Mouse (Mus musculus) hindbrain, embryonic 10.5 days (tissue): ENCODE measurements around the gene Chst4. TPM values are rescaled to one million over a fixed set of nuclear protein-coding genes. Genes with fewer than 3 reads are reported as not detected.

Experiments used
- DNase-seq: peaks from one replicate; pipeline ENCODE4 v3.0.0-alpha.2; 2017; ENCODE audit warnings: low spot score
- H3K27ac ChIP-seq: fragments of 300-500 bp; sonication (generic); 2 replicates; pipeline ENCODE4 v1.5.1; 2016; ENCODE audit warnings: mild to moderate bottlenecking, moderate library complexity
- H3K27me3 ChIP-seq: fragments of 300-500 bp; sonication (generic); 2 replicates; pipeline ENCODE4 v1.6.1; 2016; ENCODE audit warnings: mild to moderate bottlenecking; ENCODE audit not compliant: poor library complexity, insufficient read depth, severe bottlenecking
- H3K36me3 ChIP-seq: fragments of 300-500 bp; sonication (generic); 2 replicates; pipeline ENCODE4 v1.6.1; 2016; ENCODE audit warnings: mild to moderate bottlenecking, moderate library complexity
- H3K4me1 ChIP-seq: fragments of 300-500 bp; sonication (generic); replicated peaks from 2 replicates; pipeline ENCODE4 v1.6.1; 2016; ENCODE audit warnings: mild to moderate bottlenecking
- H3K4me3 ChIP-seq: fragments of 300-500 bp; sonication (generic); 2 replicates; pipeline ENCODE4 v1.5.1; 2016; ENCODE audit warnings: mild to moderate bottlenecking, moderate library complexity
- H3K9me3 ChIP-seq: fragments of 300-500 bp; sonication (generic); 2 replicates; pipeline ENCODE4 v1.6.1; 2016; ENCODE audit warnings: mild to moderate bottlenecking, moderate library complexity
- WGBS: fragments of 180-500 bp; shearing (Covaris S2); methylation state at CpG from one replicate; pipeline ENCODE4 v1.1.7; 2016; 5-methylcytosine and 5-hydroxymethylcytosine counted together
- polyA plus RNA-seq: library from polyadenylated mRNA; unstranded; fragments of >200 nt; fragmentation: Nextera tagmentation; extraction: Ambion mirVana; gene quantifications from 2 replicates; pipeline ENCODE4 v1.2.1, GENCODE M21; 2016

The Chst4 gene
- polyA plus RNA-seq, result not detected in 2 replicates

DNA sequence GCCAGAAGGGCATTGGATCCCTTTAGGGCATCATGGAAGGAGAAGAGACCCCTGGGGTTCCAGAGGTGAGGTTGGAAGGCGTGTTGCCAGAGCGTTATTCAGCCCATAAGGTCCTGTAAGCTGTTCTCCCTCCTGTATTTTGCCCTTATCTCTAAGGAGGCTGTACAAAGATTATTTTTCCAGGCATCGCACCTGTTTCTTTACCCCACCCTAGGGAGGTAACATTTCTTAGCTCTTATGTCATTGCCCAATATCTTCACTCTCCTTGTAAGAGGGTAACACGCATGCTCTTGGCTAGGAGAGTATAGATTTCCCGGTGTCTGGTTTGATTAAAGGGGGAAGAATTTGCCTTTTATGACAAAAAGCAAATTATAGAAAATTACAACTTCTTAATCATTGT, at the start of gene Chst4:
TSS of gene Chst4 (minus strand) at position 82 of the 400 bp plus-strand sequence.
- peaks cover 12% of the 10 kb centered on the region for H3K4me1 ChIP-seq
- H3K36me3 ChIP-seq, result no peaks in the 10 kb centered on the region
- H3K27me3 ChIP-seq, result no peaks in the 10 kb centered on the region
- DNase-seq, result no peak
- 0 out of 2 replicates have a peak, but pooled peaks cover 3% of the 10 kb centered on the region for H3K9me3 ChIP-seq
- WGBS, result 82% methylated on average over 5 of the region's 5 CpGs
- H3K4me3 ChIP-seq, result no peak within 1 kb of the TSS
- no peak within 1 kb of the TSS for H3K27ac ChIP-seq

DNA sequence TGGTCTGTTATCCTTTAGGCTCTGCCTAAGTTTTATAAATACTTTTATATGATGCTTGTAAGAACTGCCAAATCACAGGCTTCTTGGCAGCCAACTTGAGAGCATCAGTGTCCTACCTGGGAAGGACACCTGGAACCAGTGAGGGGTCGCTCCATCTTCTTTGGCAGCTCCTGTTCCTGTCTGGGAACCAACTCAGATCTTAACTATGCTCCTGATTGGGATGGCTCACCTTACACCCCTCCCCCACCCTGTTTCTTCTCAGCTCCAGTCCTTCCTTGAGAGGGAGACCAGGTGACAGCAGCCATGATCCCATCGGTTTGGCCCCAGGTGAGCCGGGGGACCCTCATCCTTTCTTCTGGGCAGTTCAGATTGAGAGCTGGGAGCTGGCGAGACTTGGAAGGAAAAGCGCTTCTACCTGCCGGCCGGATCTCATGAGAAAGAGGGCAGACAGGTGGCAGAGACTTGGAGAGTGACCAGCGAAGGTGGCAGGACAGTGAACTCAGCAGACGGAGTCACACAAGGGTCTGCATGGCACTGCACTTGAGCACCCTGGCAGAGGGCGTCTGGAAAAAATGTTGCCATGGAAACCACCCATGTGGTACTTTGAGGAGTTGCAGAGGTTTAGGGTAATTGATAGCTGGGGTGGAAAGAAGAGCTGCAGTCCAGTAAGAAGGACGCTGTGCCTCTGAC, 43.0 kb upstream of the Chst4 start:
- H3K27ac ChIP-seq, result no peak overlapping the region
- DNase-seq, result no peak
- no peaks in the 10 kb centered on the region for H3K27me3 ChIP-seq
- H3K4me1 ChIP-seq, result peaks cover 19% of the 10 kb centered on the region
- H3K4me3 ChIP-seq, result no peak overlapping the region
- WGBS, result 81% methylated on average over 11 of the region's 11 CpGs
- H3K9me3 ChIP-seq, result peaks cover 8% of the 10 kb centered on the region; the same call in 1 of the 2 replicates
- peaks cover 52% of the 10 kb centered on the region for H3K36me3 ChIP-seq

GRCm38 (mm10) chr8:110079282-110080221, 40.0 kb upstream of the Chst4 start, which contains the start of gene Zfp612:
Gene Zfp612 (plus strand): TSS chr8:110079746.
- H3K27ac ChIP-seq, result peak within 1 kb of the TSS; percentile 82
- 7% methylated on average over 54 of the region's 54 CpGs for WGBS

GRCm38 (mm10) chr8:110074496-110074895, 35.0 kb upstream of the Chst4 start:
- no peaks in the 10 kb centered on the region for H3K9me3 ChIP-seq
- H3K27me3 ChIP-seq, result no peaks in the 10 kb centered on the region
- no peak for DNase-seq
- no peak overlapping the region for H3K4me3 ChIP-seq
- H3K27ac ChIP-seq, result no peak overlapping the region
- H3K4me1 ChIP-seq, result peaks cover 4% of the 10 kb centered on the region
- 87% methylated on average over 8 of the region's 8 CpGs for WGBS
- H3K36me3 ChIP-seq, result no peaks in the 10 kb centered on the region

More at GRCm38 (mm10) chr8:110079282-110080221, 40.0 kb upstream of the Chst4 start, which contains the start of gene Zfp612:
- DNase-seq, result peak; percentile 75
- Histone ChIP-seq H3K36me3 (peaks cover 22% of the 10 kb centered on the region), H3K27me3 (no peaks in the 10 kb centered on the region), H3K4me3 (peak within 1 kb of the TSS; percentile 84), H3K9me3 (no peaks in the 10 kb centered on the region), H3K4me1 (peaks cover 19% of the 10 kb centered on the region)

GRCm38 (mm10) chr8:110071600-110071999, 32.1 kb upstream of the Chst4 start:
- Histone ChIP-seq H3K4me1 (no peaks in the 10 kb centered on the region), H3K36me3 (no peaks in the 10 kb centered on the region)
- WGBS, result 15% methylated on average over 9 of the region's 9 CpGs

GRCm38 (mm10) chr8:110069706-110070105, 30.2 kb upstream of the Chst4 start:
- H3K9me3 ChIP-seq, result 0 out of 2 replicates have a peak, but pooled peaks cover 3% of the 10 kb centered on the region
- no peak overlapping the region for H3K27ac ChIP-seq
- no peak for DNase-seq
- WGBS, result 88% methylated on average over 4 of the region's 4 CpGs
- H3K4me1 ChIP-seq, result no peaks in the 10 kb centered on the region
- H3K36me3 ChIP-seq, result no peaks in the 10 kb centered on the region
- H3K4me3 ChIP-seq, result no peak overlapping the region
- no peaks in the 10 kb centered on the region for H3K27me3 ChIP-seq

More at GRCm38 (mm10) chr8:110071600-110071999, 32.1 kb upstream of the Chst4 start:
- Histone ChIP-seq H3K4me3 (no peak overlapping the region), H3K9me3 (0 out of 2 replicates have a peak, but pooled peaks cover 3% of the 10 kb centered on the region), H3K27me3 (no peaks in the 10 kb centered on the region), H3K27ac (no peak overlapping the region)
- DNase-seq, result peak; percentile 63

- Histone ChIP-seq H3K4me1 (no peaks in the 10 kb centered on the region), H3K27ac (no peak overlapping the region), H3K4me3 (no peak overlapping the region), H3K27me3 (no peaks in the 10 kb centered on the region), H3K9me3 (0 out of 2 replicates have a peak, but pooled peaks cover 3% of the 10 kb centered on the region), H3K36me3 (no peaks in the 10 kb centered on the region)
- 91% methylated on average over 4 of the region's 4 CpGs for WGBS
- DNase-seq, result no peak
Observed at GRCm38 (mm10) chr8:110065676-110066075, 26.1 kb upstream of the Chst4 start.

DNA sequence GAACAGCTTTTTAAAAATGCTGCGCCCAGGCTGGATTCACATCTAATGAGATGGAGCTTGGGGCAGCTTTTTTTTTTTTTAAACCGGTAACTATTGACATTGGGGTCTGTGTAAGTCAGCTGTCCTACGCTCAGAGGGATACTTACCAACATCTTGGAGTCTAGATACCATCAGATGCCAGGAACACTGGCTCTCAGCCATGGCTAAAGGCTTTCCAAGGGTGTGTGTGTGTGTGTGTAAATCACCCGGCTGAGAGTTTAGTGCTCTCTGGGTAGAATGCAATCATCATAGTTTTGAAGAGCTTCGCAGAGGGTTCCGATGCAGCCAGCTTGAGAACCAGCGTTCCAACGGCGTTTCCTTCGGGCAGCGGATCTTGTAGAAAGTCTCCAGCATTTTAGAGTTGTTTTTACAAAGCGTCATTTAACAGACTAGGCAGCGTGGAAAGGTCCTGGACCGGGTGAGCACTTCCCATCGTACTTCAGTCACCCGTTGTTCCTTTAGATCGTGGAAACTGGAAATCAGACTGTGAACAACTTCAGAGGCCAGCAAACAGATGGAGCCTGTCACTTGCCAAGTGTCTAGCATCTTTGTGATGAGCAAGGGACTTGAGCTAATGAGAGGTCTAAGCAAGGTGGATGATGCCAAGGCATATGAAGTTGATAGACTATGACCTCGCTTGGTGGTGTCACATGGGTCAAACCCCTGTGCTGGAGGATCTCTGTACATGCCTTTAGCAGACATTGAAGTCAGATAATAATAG, 25.2 kb upstream of the Chst4 start:
- Histone ChIP-seq H3K36me3 (no peaks in the 10 kb centered on the region), H3K27me3 (no peaks in the 10 kb centered on the region), H3K27ac (no peak overlapping the region), H3K9me3 (0 out of 2 replicates have a peak, but pooled peaks cover 3% of the 10 kb centered on the region), H3K4me3 (no peak overlapping the region), H3K4me1 (no peaks in the 10 kb centered on the region)
- DNase-seq, result no peak
- WGBS, result 94% methylated on average over 18 of the region's 18 CpGs

DNA sequence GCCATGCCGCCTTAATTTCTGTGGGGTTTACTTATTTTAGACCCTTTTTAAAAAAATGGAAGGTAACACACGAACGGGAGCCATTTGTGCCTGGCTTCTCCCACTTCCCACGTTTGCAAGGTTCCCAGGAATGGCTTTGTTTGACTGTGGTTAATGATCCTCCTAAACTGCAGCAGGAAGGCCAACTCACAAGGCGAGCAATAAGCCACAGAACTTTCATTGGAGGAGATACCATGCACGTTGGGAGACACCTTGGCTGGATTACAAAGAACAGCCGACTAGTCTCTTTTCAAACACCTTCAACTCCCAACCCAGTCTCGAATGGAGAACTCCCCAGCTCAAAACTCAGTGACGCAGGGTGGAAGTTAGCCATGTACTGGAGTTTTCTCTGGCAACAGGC, 24.6 kb upstream of the Chst4 start:
- no peaks in the 10 kb centered on the region for H3K27me3 ChIP-seq
- no peaks in the 10 kb centered on the region for H3K36me3 ChIP-seq
- H3K4me1 ChIP-seq, result no peaks in the 10 kb centered on the region
- 84% methylated on average over 9 of the region's 9 CpGs for WGBS
- H3K9me3 ChIP-seq, result 0 out of 2 replicates have a peak, but pooled peaks cover 3% of the 10 kb centered on the region
- H3K27ac ChIP-seq, result no peak overlapping the region
- DNase-seq, result no peak
- H3K4me3 ChIP-seq, result no peak overlapping the region

DNA sequence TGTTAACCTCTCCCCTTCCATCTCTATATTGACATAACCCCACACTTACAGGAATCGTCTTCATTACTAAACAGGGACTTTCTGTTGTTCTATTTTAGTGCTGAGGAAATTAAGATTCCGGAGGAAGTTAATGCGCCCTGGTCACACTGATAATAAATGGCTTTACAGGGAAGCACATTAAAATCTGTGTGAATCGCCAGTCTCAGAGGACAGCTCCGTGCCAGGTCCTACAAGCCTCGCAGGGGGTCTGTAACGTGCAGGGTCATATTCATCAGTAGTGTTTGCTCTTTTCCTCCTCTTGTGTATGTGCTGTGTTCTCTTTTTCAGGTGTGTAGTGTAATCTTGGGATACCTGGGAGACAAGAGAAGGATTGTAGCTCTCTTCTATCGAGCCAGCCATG, 18.7 kb upstream of the Chst4 start:
- H3K4me3 ChIP-seq, result no peak overlapping the region
- no peak overlapping the region for H3K27ac ChIP-seq
- H3K27me3 ChIP-seq, result no peaks in the 10 kb centered on the region
- WGBS, result 87% methylated on average over 8 of the region's 8 CpGs
- no peaks in the 10 kb centered on the region for H3K36me3 ChIP-seq
- no peaks in the 10 kb centered on the region for H3K4me1 ChIP-seq
- H3K9me3 ChIP-seq, result no peaks in the 10 kb centered on the region
- no peak for DNase-seq

GRCm38 (mm10) chr8:110051208-110051607, 11.7 kb upstream of the Chst4 start:
- Histone ChIP-seq H3K4me3 (no peak overlapping the region), H3K4me1 (no peaks in the 10 kb centered on the region), H3K27me3 (no peaks in the 10 kb centered on the region), H3K9me3 (no peaks in the 10 kb centered on the region), H3K36me3 (no peaks in the 10 kb centered on the region), H3K27ac (no peak overlapping the region)
- 86% methylated on average over 6 of the region's 6 CpGs for WGBS
- DNase-seq, result no peak

DNA sequence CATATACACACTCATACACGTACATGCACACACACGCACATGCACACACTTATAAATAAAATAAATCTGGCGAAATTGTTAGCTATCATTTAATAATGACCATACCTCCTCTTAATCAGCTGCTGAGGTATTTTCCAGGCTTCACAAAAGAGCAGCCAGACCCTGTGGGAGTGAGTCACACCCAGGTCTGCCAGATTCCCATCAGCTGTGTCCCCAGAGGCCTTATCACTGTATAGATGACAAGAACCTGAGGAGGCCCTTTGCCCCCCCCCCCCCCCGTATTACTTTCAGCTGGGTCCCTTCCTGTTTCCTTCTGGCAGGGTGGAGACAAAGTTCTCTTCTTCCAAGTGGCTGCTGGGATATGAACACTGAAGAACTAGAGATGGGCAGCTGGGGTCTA, 969 bp upstream of the Chst4 start:
- WGBS, result 81% methylated on average over 4 of the region's 4 CpGs

More for the DNA sequence above, 969 bp upstream of the Chst4 start:
- H3K9me3 ChIP-seq, result 0 out of 2 replicates have a peak, but pooled peaks cover 3% of the 10 kb centered on the region
- peaks cover 9% of the 10 kb centered on the region for H3K4me1 ChIP-seq
- no peak overlapping the region for H3K4me3 ChIP-seq
- no peaks in the 10 kb centered on the region for H3K36me3 ChIP-seq
- no peak for DNase-seq
- no peak overlapping the region for H3K27ac ChIP-seq
- H3K27me3 ChIP-seq, result no peaks in the 10 kb centered on the region
